Mouse (Mus musculus) gastrocnemius, postnatal 14 days (tissue): ENCODE data around the gene Gna11. TPM values are rescaled to one million over a fixed set of nuclear protein-coding genes. Genes with fewer than 3 reads are reported as not detected.

Source experiments
- DNase-seq: peaks from one replicate; pipeline ENCODE4 v3.0.0; 2021; ENCODE audit warnings: mixed read lengths
- intact Hi-C: fragments of 180-260 bp; cut with DNase I; formaldehyde crosslinking; loops from one replicate; pipeline ENCODE4 v1.15.1; 2025; ENCODE audit warnings: low total_unique reads
- microRNA-seq, 2 experiments: library from miRNA; unstranded; fragments of <30 nt; microRNA quantifications; one replicate each; pipeline ENCODE4 v1.2.0; 2021
- total RNA-seq, 2 experiments: library from RNA; stranded (reverse); gene quantifications; 2 replicates each; pipeline ENCODE4 v1.2.3; 2021

Gene Gna11
- total RNA-seq, 2 experiments from 2014 or later, result 31.6 to 34.6 TPM

DNA sequence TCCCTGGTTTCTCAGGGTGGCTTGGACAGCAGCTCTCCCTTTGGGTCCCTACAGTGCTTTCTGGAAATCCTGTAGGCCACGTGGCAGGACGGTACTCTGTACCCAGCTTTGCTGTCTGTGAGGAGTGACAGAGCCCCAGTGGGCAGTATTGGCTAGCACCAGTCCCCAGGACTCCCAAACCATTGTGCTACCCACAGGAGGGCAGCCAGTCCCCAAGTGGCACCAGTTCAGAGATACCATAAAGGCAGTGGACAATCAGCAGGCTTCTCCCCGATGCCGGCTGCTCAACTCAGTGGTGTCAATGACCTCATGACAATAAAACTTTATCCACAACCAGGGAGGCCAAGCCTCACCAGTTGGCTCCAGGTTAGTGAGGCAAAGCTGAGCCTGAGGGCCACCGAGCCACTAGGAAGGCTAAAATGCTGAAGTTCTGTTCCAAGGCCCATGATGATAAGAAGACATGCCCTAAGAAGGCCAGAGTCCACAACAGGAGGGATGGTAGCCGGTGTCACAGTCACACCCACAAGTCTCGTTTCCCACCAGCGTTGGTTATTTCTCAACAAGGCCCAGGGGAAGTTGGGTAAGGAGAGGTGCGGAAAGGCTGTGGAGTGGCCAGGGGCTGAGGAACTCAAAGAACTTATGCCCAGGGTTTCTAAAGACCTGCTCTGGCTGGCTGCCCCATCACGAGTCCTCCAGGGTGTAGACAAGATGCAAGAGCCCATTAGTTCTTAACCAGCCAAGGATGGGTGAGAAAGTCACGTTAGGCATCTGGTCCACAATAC lies 50.5 kb downstream of the Gna11 start:
- DNase-seq, result no peak
- intact Hi-C loops, result no loop called here

DNA sequence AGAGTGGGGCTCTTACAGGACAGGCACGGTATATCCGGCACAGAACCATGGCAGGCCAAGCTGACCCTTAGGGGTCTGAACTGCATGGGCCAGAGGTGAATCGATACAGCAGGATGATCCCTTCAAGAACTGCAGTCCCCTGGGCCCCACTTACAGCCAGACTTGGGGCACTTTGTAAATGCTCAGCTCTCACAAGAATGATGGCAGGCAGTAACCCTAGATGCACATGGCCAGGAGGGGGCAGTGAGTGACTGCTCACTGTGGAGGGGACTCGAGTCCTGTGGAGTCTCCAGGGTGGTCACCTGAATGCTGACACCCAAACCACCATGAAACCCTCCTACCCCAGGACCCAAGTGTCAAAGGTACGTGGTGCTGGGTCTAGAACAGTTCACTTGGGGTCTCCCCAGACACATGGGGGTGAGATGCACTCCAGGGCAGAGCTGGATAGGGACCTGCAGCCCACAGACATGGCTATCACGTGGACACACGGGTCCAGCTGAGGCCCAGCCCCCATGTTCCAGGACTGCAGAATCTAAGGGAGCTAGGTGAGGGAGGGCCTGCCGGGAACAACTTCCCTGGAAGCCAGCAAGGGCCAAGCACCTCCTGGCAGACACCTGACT lies 51.3 kb downstream of the Gna11 start:
- no peak for DNase-seq
- intact Hi-C loops, result no loop called here

DNA sequence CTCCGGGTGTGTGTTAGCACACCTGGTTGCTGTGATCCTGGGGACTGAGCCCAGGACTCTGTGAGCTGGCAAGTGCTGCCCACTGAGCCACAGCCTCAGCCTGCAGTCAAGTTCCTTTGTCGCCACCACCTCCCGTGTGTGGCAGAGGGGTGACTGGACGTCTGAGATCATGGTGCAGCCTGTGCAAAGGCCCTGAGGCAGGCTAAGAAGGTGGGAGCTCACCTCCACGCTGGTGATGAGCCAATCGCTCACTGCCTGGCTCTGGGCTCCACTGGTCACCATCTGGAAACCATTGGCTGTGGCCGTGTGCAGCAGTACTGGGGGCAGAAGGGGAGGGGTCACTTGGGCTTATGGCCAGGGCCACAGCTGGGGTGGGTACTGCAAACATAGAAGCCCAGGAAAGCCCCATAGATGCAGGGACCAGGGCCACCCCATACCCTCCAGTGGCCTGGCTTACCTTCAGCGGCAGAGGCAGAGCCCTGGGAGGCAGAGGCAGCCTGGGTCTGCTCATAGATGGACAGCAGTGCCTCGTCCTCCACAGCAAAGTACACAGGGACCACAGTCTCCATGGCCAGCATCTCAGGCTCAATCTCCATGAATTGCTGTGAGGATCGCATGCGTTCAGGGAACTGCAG lies 52.3 kb downstream of the Gna11 start:
- intact Hi-C loops, result no loop called here
- no peak for DNase-seq

- intact Hi-C loops, result no loop called here
- DNase-seq, result no peak
Observed at GRCm38 (mm10) chr10:81491018-81491417, 54.0 kb downstream of the Gna11 start.

DNA sequence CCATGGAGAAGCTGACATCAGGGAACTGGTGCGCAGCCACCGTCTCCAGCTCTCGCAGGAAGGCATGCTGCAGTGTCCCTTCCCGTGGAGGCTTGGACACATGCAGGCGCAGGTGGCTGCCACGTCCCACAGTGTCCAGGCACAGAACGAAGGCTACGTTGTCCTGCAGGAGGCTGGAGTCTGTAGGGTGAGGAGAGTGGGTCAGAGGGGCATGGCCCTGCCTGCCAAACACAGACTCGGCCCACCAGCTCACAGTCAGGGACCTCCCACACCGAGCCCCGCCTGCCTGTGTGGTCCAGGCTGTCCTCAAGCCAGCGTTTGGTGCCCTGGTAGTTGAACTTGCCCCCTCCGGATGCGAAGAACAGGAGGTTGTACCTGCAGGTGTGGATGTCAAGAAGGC lies 55.0 kb downstream of the Gna11 start:
- no peak for DNase-seq
- intact Hi-C loops, result no loop called here

GRCm38 (mm10) chr10:81488081-81488480 lies 56.9 kb downstream of the Gna11 start:
- intact Hi-C loops, result no loop called here
- DNase-seq, result no peak

- intact Hi-C loops, result no loop called here
- DNase-seq, result no peak
Observed at GRCm38 (mm10) chr10:81486496-81486895, 58.5 kb downstream of the Gna11 start.

GRCm38 (mm10) chr10:81485479-81486018 lies 59.4 kb downstream of the Gna11 start:
- intact Hi-C loops, result no loop called here
- DNase-seq, result no peak

- intact Hi-C loops, result no loop called here
- no peak for DNase-seq
Observed at GRCm38 (mm10) chr10:81485060-81485449, 59.9 kb downstream of the Gna11 start.

- intact Hi-C loops, result no loop called here
- no peak for DNase-seq
Observed at GRCm38 (mm10) chr10:81484441-81485059, 60.4 kb downstream of the Gna11 start.

DNA sequence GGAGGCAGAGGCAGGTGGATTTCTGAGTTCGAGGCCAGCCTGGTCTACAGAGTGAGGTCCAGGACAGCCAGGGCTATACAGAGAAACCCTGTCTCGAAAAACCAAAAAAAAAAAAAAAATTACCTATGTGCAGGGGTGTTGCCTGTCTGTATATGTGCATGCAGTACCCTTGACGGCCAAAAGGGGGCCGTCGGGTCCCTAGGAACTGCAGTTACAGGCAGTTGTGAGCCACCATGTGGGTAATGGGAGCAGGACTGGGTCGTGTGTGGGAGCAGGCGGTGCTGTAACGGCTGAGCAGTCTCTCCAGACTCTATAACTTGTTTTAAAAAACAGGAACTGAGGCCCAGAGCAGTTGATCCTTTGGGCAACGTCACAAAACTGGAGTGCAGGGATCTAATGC lies 61.0 kb downstream of the Gna11 start:
- intact Hi-C loops, result no loop called here

GRCm38 (mm10) chr10:81482533-81482889 lies 62.5 kb downstream of the Gna11 start, which contains the start of gene Celf5:
TSS of gene Celf5 (minus strand) at chr10:81482709.
- intact Hi-C loops, result no loop called here
- DNase-seq, result no peak

More for the DNA sequence above, 61.0 kb downstream of the Gna11 start:
- DNase-seq, result no peak

GRCm38 (mm10) chr10:81481605-81482532 lies 63.1 kb downstream of the Gna11 start:
- no peak for DNase-seq
- intact Hi-C loops, result no loop called here

Small RNAs within 50 kb of the gene (microRNA-seq; reads per million reads assigned to microRNA genes)
- 0 reads per million in 2 experiments for gene Gm25595

Other genes with a start within 250 kb of the Gna11 start
- 1 to 10 TPM; 7.7 to 10.0 TPM for gene Cactin, start 224.1 kb downstream of the Gna11 start, total RNA-seq
- gene Tbxa2r, start 216.5 kb downstream of the Gna11 start, total RNA-seq, result 1 to 10 TPM; 1.5 to 2.2 TPM
- 1 to 10 TPM; 1.8 to 2.0 TPM for gene Gipc3, start 201.9 kb downstream of the Gna11 start, total RNA-seq
- 10 to 100 TPM; 24.3 to 25.8 TPM for gene Hmg20b, start 194.7 kb downstream of the Gna11 start, total RNA-seq
- 1 to 10 TPM; 3.7 to 4.0 TPM for gene Mfsd12, start 187.7 kb downstream of the Gna11 start, total RNA-seq
- under 1 TPM; 0.37 to 0.42 TPM for gene 4930404N11Rik, start 179.4 kb downstream of the Gna11 start, total RNA-seq
- gene Fzr1, start 166.7 kb downstream of the Gna11 start, total RNA-seq, result 10 to 100 TPM; 11.9 to 15.4 TPM
- gene Dohh, start 160.8 kb downstream of the Gna11 start, total RNA-seq, result 10 to 100 TPM; 38.6 to 39.8 TPM
- under 1 TPM; 0.41 to 0.47 TPM for gene Gm48551, start 160.7 kb downstream of the Gna11 start, total RNA-seq
- under 1 TPM in 1 of 2 experiments, not detected in 1; 0.80 TPM for gene Gm48552, start 156.2 kb downstream of the Gna11 start, total RNA-seq
- under 1 TPM; 0.45 to 0.91 TPM for gene Smim24, start 152.1 kb downstream of the Gna11 start, total RNA-seq
- gene Nfic, start 89.6 kb downstream of the Gna11 start, total RNA-seq, result 100 to 1,000 TPM; 262 to 320 TPM
- gene Celf5, start 62.5 kb downstream of the Gna11 start, total RNA-seq, result under 1 TPM; 0.09 to 0.23 TPM
- 10 to 100 TPM; 39.1 to 47.3 TPM for gene Ncln, start 48.8 kb downstream of the Gna11 start, total RNA-seq
- under 1 TPM; 0.64 to 0.86 TPM for gene S1pr4, start 45.1 kb downstream of the Gna11 start, total RNA-seq
- 1 to 10 TPM in 1 of 2 experiments, under 1 TPM in 1; 0.60 to 1.2 TPM for gene Gna15, start 21.0 kb downstream of the Gna11 start, total RNA-seq
- gene Aes, start 14.3 kb upstream of the Gna11 start, total RNA-seq, result 100 to 1,000 TPM; 660 to 698 TPM
- gene Tle2, start 29.4 kb upstream of the Gna11 start, total RNA-seq, result 1 to 10 TPM; 4.3 to 4.4 TPM
- gene Tle6, start 55.9 kb upstream of the Gna11 start, total RNA-seq, result 1 to 10 TPM; 2.4 to 4.4 TPM
- gene BC025920, start 61.1 kb upstream of the Gna11 start, total RNA-seq, result 1 to 10 TPM; 1.7 to 2.2 TPM
- gene Sirt6, start 82.6 kb upstream of the Gna11 start, total RNA-seq, result 1 to 10 TPM; 5.4 to 5.6 TPM
- 10 to 100 TPM in 1 of 2 experiments, 1 to 10 TPM in 1; 6.8 to 10.9 TPM for gene Ankrd24, start 83.3 kb upstream of the Gna11 start, total RNA-seq
- gene Gm10778, start 103.9 kb upstream of the Gna11 start, total RNA-seq, result 1 to 10 TPM; 1.6 to 1.8 TPM
- gene Zfp433, start 159.6 kb upstream of the Gna11 start, total RNA-seq, result 1 to 10 TPM; 3.3 to 6.1 TPM
- 1 to 10 TPM in 1 of 2 experiments, under 1 TPM in 1; 0.55 to 2.3 TPM for gene Gm3055, start 226.0 kb upstream of the Gna11 start, total RNA-seq